Mouse (Mus musculus) stomach, embryonic 16.5 days (tissue): ENCODE measurements around the gene Wdfy2. TPM values are rescaled to one million over a fixed set of nuclear protein-coding genes. Genes with fewer than 3 reads are reported as not detected.
"Not testable (repeated sequence)": the region's sequence is repeated elsewhere in the genome, so short reads cannot be mapped to it uniquely, and the experiment has no call there.

Experiments
- ATAC-seq: fragments of 200-750 bp; cut with Nextera tagmentation; 2 replicates; pipeline ENCODE4 v1.8.0; 2017; ENCODE audit warnings: moderate number of reproducible peaks, moderate TSS enrichment; ENCODE audit not compliant: insufficient read depth, low FRiP score
- H3K27ac ChIP-seq: fragments of 300-500 bp; sonication (generic); 2 replicates; pipeline ENCODE4 v1.5.1; 2014; ENCODE audit warnings: low read length
- H3K27me3 ChIP-seq: fragments of 300-500 bp; sonication (generic); 2 replicates; pipeline ENCODE4 v1.6.1; 2014; ENCODE audit warnings: low read length, control low read depth, mixed read lengths; ENCODE audit not compliant: control insufficient read depth, insufficient read depth
- H3K36me3 ChIP-seq: fragments of 300-500 bp; sonication (generic); 2 replicates; pipeline ENCODE4 v1.6.1; 2014; ENCODE audit warnings: low read length; ENCODE audit not compliant: control insufficient read depth, insufficient read depth
- H3K4me1 ChIP-seq: fragments of 300-500 bp; sonication (generic); 2 replicates; pipeline ENCODE4 v1.6.1; 2014; ENCODE audit warnings: low read length, control low read depth, mixed read lengths; ENCODE audit not compliant: control insufficient read depth, insufficient read depth
- H3K4me2 ChIP-seq: fragments of 300-500 bp; sonication (generic); 2 replicates; pipeline ENCODE4 v1.6.1; 2014; ENCODE audit warnings: low read depth, low read length, mixed read lengths
- H3K4me3 ChIP-seq: fragments of 300-500 bp; sonication (generic); replicated peaks from 2 replicates; pipeline ENCODE4 v1.5.1; 2014; ENCODE audit warnings: mild to moderate bottlenecking, low read length
- H3K9ac ChIP-seq: fragments of 300-500 bp; sonication (generic); 2 replicates; pipeline ENCODE4 v1.6.1; 2014; ENCODE audit warnings: low read length
- H3K9me3 ChIP-seq: fragments of 300-500 bp; sonication (generic); replicated peaks from 2 replicates; pipeline ENCODE4 v1.6.1; 2016; ENCODE audit warnings: low read length, control low read depth; ENCODE audit not compliant: control insufficient read depth
- WGBS: fragments of 180-500 bp; shearing (Covaris S2); extraction: QIAGEN DNeasy Blood & Tissue Kit; methylation state at CpG from one replicate; pipeline ENCODE4 v1.1.7; 2014; 5-methylcytosine and 5-hydroxymethylcytosine counted together
- polyA plus RNA-seq: library from polyadenylated mRNA; unstranded; fragments of >200 nt; fragmentation: Nextera tagmentation; extraction: Ambion mirVana; gene quantifications from 2 replicates; pipeline ENCODE4 v1.2.1, GENCODE M21; 2015

Gene Wdfy2
- polyA plus RNA-seq, 1 experiment from 2014 or later = 6.4 TPM

GRCm38 (mm10) chr14:62893642-62894180 is 56.2 kb downstream of the Wdfy2 start:
- H3K27me3 ChIP-seq, H3K9ac ChIP-seq, H3K4me1 ChIP-seq, ATAC-seq, H3K27ac ChIP-seq, H3K4me3 ChIP-seq, H3K9me3 ChIP-seq, H3K36me3 ChIP-seq, H3K4me2 ChIP-seq: not testable (repeated sequence)
- 34% methylated on average over 5 of the region's 5 CpGs for WGBS

GRCm38 (mm10) chr14:62894924-62895840 is 57.7 kb downstream of the Wdfy2 start:
- H3K9ac ChIP-seq = no peak overlapping the region

GRCm38 (mm10) chr14:62898061-62898460 is 60.6 kb downstream of the Wdfy2 start:
- no peak for ATAC-seq
- Histone ChIP-seq H3K9me3 (no peaks in the 10 kb centered on the region), H3K4me3 (no peak overlapping the region), H3K27ac (no peak overlapping the region), H3K27me3 (no peaks in the 10 kb centered on the region), H3K4me1 (0 out of 2 replicates have a peak, but pooled peaks cover under 1% of the 10 kb centered on the region), H3K36me3 (no peaks in the 10 kb centered on the region), H3K9ac (no peak overlapping the region), H3K4me2 (no peak overlapping the region)
- WGBS = 71% methylated on average over 6 of the region's 6 CpGs

More at GRCm38 (mm10) chr14:62894924-62895840, 57.7 kb downstream of the Wdfy2 start:
- Histone ChIP-seq H3K36me3 (no peaks in the 10 kb centered on the region), H3K9me3 (no peaks in the 10 kb centered on the region), H3K4me2 (no peak overlapping the region), H3K4me1 (peaks cover 3% of the 10 kb centered on the region; the same call in 1 of the 2 replicates), H3K27me3 (no peaks in the 10 kb centered on the region), H3K27ac (no peak overlapping the region), H3K4me3 (no peak overlapping the region)
- 86% methylated on average over 8 of the region's 8 CpGs for WGBS
- ATAC-seq = no peak

GRCm38 (mm10) chr14:62907888-62908287 is 70.4 kb downstream of the Wdfy2 start:
- Histone ChIP-seq H3K27ac (no peak overlapping the region), H3K4me1 (no peaks in the 10 kb centered on the region), H3K9ac (no peak overlapping the region), H3K27me3 (no peaks in the 10 kb centered on the region), H3K9me3 (no peaks in the 10 kb centered on the region), H3K4me2 (no peak overlapping the region), H3K4me3 (no peak overlapping the region), H3K36me3 (no peaks in the 10 kb centered on the region)
- no peak for ATAC-seq
- WGBS = 94% methylated on average over 2 of the region's 2 CpGs

- 82% methylated on average over 5 of the region's 5 CpGs for WGBS
- Histone ChIP-seq H3K9ac (no peak overlapping the region), H3K27me3 (no peaks in the 10 kb centered on the region), H3K27ac (no peak overlapping the region), H3K4me2 (no peak overlapping the region), H3K36me3 (no peaks in the 10 kb centered on the region), H3K9me3 (no peaks in the 10 kb centered on the region), H3K4me1 (no peaks in the 10 kb centered on the region), H3K4me3 (no peak overlapping the region)
- no peak for ATAC-seq
Observed at GRCm38 (mm10) chr14:62908550-62908949, 71.1 kb downstream of the Wdfy2 start.

GRCm38 (mm10) chr14:62910859-62911258 is 73.4 kb downstream of the Wdfy2 start:
- no peak overlapping the region for H3K27ac ChIP-seq
- H3K4me3 ChIP-seq = no peak overlapping the region
- ATAC-seq = no peak
- no peaks in the 10 kb centered on the region for H3K9me3 ChIP-seq
- WGBS = 75% methylated on average over 4 of the region's 4 CpGs
- no peaks in the 10 kb centered on the region for H3K27me3 ChIP-seq
- no peaks in the 10 kb centered on the region for H3K4me1 ChIP-seq
- no peak overlapping the region for H3K9ac ChIP-seq
- no peak overlapping the region for H3K4me2 ChIP-seq
- no peaks in the 10 kb centered on the region for H3K36me3 ChIP-seq

GRCm38 (mm10) chr14:62915146-62915685 is 77.7 kb downstream of the Wdfy2 start:
- no peaks in the 10 kb centered on the region for H3K27me3 ChIP-seq
- no peaks in the 10 kb centered on the region for H3K36me3 ChIP-seq
- H3K4me2 ChIP-seq = no peak overlapping the region
- no peak overlapping the region for H3K9ac ChIP-seq
- no peak overlapping the region for H3K4me3 ChIP-seq
- 74% methylated on average over 6 of the region's 6 CpGs for WGBS
- H3K4me1 ChIP-seq = no peaks in the 10 kb centered on the region
- H3K9me3 ChIP-seq = no peaks in the 10 kb centered on the region
- ATAC-seq = no peak
- no peak overlapping the region for H3K27ac ChIP-seq

- Histone ChIP-seq H3K9me3 (no peaks in the 10 kb centered on the region), H3K27ac (no peak overlapping the region), H3K9ac (no peak overlapping the region), H3K27me3 (no peaks in the 10 kb centered on the region), H3K4me1 (no peaks in the 10 kb centered on the region), H3K36me3 (no peaks in the 10 kb centered on the region), H3K4me3 (no peak overlapping the region), H3K4me2 (no peak overlapping the region)
- 86% methylated on average over 10 of the region's 10 CpGs for WGBS
- ATAC-seq = no peak
Observed at GRCm38 (mm10) chr14:62916488-62917034, 79.1 kb downstream of the Wdfy2 start.

GRCm38 (mm10) chr14:62921401-62921800 is 83.9 kb downstream of the Wdfy2 start:
- no peak overlapping the region for H3K9ac ChIP-seq
- no peak overlapping the region for H3K4me2 ChIP-seq
- H3K36me3 ChIP-seq = no peaks in the 10 kb centered on the region
- no peak for ATAC-seq
- H3K4me3 ChIP-seq = no peak overlapping the region
- WGBS = 83% methylated on average over 5 of the region's 5 CpGs
- H3K4me1 ChIP-seq = no peaks in the 10 kb centered on the region
- H3K27ac ChIP-seq = no peak overlapping the region
- H3K27me3 ChIP-seq = no peaks in the 10 kb centered on the region
- H3K9me3 ChIP-seq = no peaks in the 10 kb centered on the region
